Mouse (Mus musculus): Measurements from ENCODE around the gene Rmnd1. TPM values are rescaled to one million over a fixed set of nuclear protein-coding genes. Genes with fewer than 3 reads are reported as not detected.
"Not testable (repeated sequence)": the region's sequence is repeated elsewhere in the genome, so short reads cannot be mapped to it uniquely, and the experiment has no call there.

Gene Rmnd1
- 10 to 100 TPM; 28.9 to 48.9 TPM for total RNA-seq (2021)

- peak; percentile 96 to 97 for DNase-seq (ENCODE audit: low spot score in 2 of 2)
- intact Hi-C loops (cut with DNase I) = loop anchor here (5.0 kb wide), 1 partner anchor 45 kb away; the partner anchor contains the start of gene Zbtb2
These were observed at the start of gene Rmnd1, which contains the start of gene Armt1 for GRCm38 (mm10) chr10:4432123-4432931. TSS of gene Rmnd1 (minus strand) at chr10:4432388. TSS of gene Armt1 (plus strand) at chr10:4432467.

- DNase-seq (ENCODE audit: low spot score in 2 of 2) = no peak
- intact Hi-C loops (cut with DNase I) = no loop called here
These were observed 49.5 kb upstream of the Rmnd1 start for GRCm38 (mm10) chr10:4481695-4482094.

- intact Hi-C loops (cut with DNase I) = no loop called here
- DNase-seq (ENCODE audit: low spot score in 2 of 2) = no peak
These were observed 48.7 kb upstream of the Rmnd1 start for GRCm38 (mm10) chr10:4480929-4481328.

GRCm38 (mm10) chr10:4476604-4477003 is 44.4 kb upstream of the Rmnd1 start:
- DNase-seq (ENCODE audit: low spot score in 2 of 2) = no peak
- intact Hi-C loops (cut with DNase I) = no loop called here

GRCm38 (mm10) chr10:4475431-4475830 is 43.2 kb upstream of the Rmnd1 start:
- DNase-seq (ENCODE audit: low spot score in 2 of 2) = no peak

GRCm38 (mm10) chr10:4473591-4473993 is 41.4 kb upstream of the Rmnd1 start:
- intact Hi-C loops (cut with DNase I) = no loop called here
- no peak for DNase-seq (ENCODE audit: low spot score in 2 of 2)

More at GRCm38 (mm10) chr10:4475431-4475830, 43.2 kb upstream of the Rmnd1 start:
- intact Hi-C loops (cut with DNase I) = no loop called here

GRCm38 (mm10) chr10:4469406-4469805 is 37.2 kb upstream of the Rmnd1 start:
- intact Hi-C loops (cut with DNase I) = no loop called here
- DNase-seq (ENCODE audit: low spot score in 2 of 2) = no peak

GRCm38 (mm10) chr10:4465799-4466198 is 33.6 kb upstream of the Rmnd1 start:
- no peak for DNase-seq (ENCODE audit: low spot score in 2 of 2)
- intact Hi-C loops (cut with DNase I) = no loop called here

GRCm38 (mm10) chr10:4460201-4460600 is 28.0 kb upstream of the Rmnd1 start:
- no peak for DNase-seq (ENCODE audit: low spot score in 2 of 2)
- intact Hi-C loops (cut with DNase I) = no loop called here

- no peak for DNase-seq (ENCODE audit: low spot score in 2 of 2)
- intact Hi-C loops (cut with DNase I) = no loop called here
These were observed 24.2 kb upstream of the Rmnd1 start for GRCm38 (mm10) chr10:4456409-4456808.

GRCm38 (mm10) chr10:4435416-4435815 is 3.2 kb upstream of the Rmnd1 start:
- intact Hi-C loops (cut with DNase I) = no loop called here
- no peak for DNase-seq (ENCODE audit: low spot score in 2 of 2)

- intact Hi-C loops (cut with DNase I) = loop anchor here (5.0 kb wide), 1 partner anchor 47 kb away; the partner anchor contains the start of gene Zbtb2
- not testable (repeated sequence) for DNase-seq (ENCODE audit: low spot score in 2 of 2)
These were observed 1.7 kb upstream of the Rmnd1 start for GRCm38 (mm10) chr10:4433871-4434270.

- intact Hi-C loops (cut with DNase I) = loop anchor here (5.0 kb wide), 1 partner anchor 46 kb away; the partner anchor contains the start of gene Zbtb2
- no peak for DNase-seq (ENCODE audit: low spot score in 2 of 2)
These were observed 988 bp upstream of the Rmnd1 start for GRCm38 (mm10) chr10:4432996-4433755.

- intact Hi-C loops (cut with DNase I) = loop anchor here (5.0 kb wide), 1 partner anchor 44 kb away; the partner anchor contains the start of gene Zbtb2
- no peak for DNase-seq (ENCODE audit: low spot score in 2 of 2)
These were observed 454 bp downstream of the Rmnd1 start for GRCm38 (mm10) chr10:4431746-4432122.

- no peak for DNase-seq (ENCODE audit: low spot score in 2 of 2)
- intact Hi-C loops (cut with DNase I) = loop anchor here (5.0 kb wide), 1 partner anchor 44 kb away; the partner anchor contains the start of gene Zbtb2
These were observed 1.4 kb downstream of the Rmnd1 start for GRCm38 (mm10) chr10:4430826-4431225.

- DNase-seq (ENCODE audit: low spot score in 2 of 2) = no peak
- intact Hi-C loops (cut with DNase I) = loop anchor here (5.0 kb wide), 1 partner anchor 43 kb away; the partner anchor contains the start of gene Zbtb2
These were observed 1.8 kb downstream of the Rmnd1 start for GRCm38 (mm10) chr10:4430399-4430798.

- DNase-seq (ENCODE audit: low spot score in 2 of 2) = no peak
- intact Hi-C loops (cut with DNase I) = no loop called here
These were observed 6.9 kb downstream of the Rmnd1 start for GRCm38 (mm10) chr10:4425245-4425644.

- no peak for DNase-seq (ENCODE audit: low spot score in 2 of 2)
- intact Hi-C loops (cut with DNase I) = no loop called here
These were observed 25.0 kb downstream of the Rmnd1 start for GRCm38 (mm10) chr10:4407191-4407590.

- intact Hi-C loops (cut with DNase I) = no loop called here
- DNase-seq (ENCODE audit: low spot score in 2 of 2) = no peak
These were observed 26.7 kb downstream of the Rmnd1 start for GRCm38 (mm10) chr10:4405511-4405910.

- DNase-seq (ENCODE audit: low spot score in 2 of 2) = no peak
- intact Hi-C loops (cut with DNase I) = no loop called here
These were observed 27.2 kb downstream of the Rmnd1 start for GRCm38 (mm10) chr10:4404895-4405491.

Data from left cerebral cortex, postnatal 36 days (tissue).